Comparison of ENCODE assay signal across 16 mouse cellular contexts in the genomic region with DNA sequence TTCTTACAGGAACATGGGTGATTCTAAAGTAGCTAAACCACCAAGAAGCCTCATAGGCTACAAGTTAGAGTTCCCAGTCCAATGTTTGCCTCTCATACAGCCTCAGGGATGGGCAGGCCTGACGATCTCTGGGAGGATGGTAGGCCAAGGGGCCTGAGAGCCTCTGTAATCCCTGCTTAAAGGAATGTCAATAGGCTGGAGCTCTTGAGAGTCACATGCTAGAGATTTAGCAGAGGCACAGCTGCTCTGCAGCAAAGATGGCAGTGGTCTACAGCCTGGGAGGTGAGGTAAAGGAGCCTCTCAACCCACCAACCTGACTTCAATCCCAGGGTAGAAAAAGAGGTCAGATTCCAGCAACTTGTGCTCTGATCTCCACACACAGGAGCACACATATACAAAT.
"Had no signal": no experiment of that assay in that cellular context is flagged by ENCODE, and none has a peak within 500 bp of the region (broad histone marks: within the 10 kb centered on the region; RNA-seq: fewer than 3 reads in every experiment).

No protein-coding gene starts in this region.

- H3K4me1 ChIP-seq: limb, embryonic 15.5 days; neural tube, embryonic 12.5 days; neural tube, embryonic 15.5 days had no signal

- H3K27me3 ChIP-seq: limb, embryonic 15.5 days; neural tube, embryonic 12.5 days; neural tube, embryonic 15.5 days had no signal

- DNase-seq: kidney, adult 2 months; kidney, postnatal 25 days; layer of hippocampus, adult 9-11 months; liver, postnatal 0 days; lung, embryonic 14.5 days; thymus, adult 18-20 months; thymus, postnatal 36 days had no signal

- ATAC-seq: liver, postnatal 0 days; lung, postnatal 0 days had no signal

- H3K9ac ChIP-seq: limb, embryonic 15.5 days; liver, embryonic 14.5 days; liver, postnatal 0 days; lung, embryonic 14.5 days; neural tube, embryonic 12.5 days; neural tube, embryonic 15.5 days had no signal

- H3K4me3 ChIP-seq: layer of hippocampus, adult 2 months; limb, embryonic 15.5 days; neural tube, embryonic 12.5 days; neural tube, embryonic 15.5 days had no signal

- H3K4me2 ChIP-seq: limb, embryonic 15.5 days; liver, embryonic 11.5 days; lung, embryonic 14.5 days; neural tube, embryonic 12.5 days; neural tube, embryonic 15.5 days had no signal

- H3K27ac ChIP-seq: kidney, postnatal 0 days; layer of hippocampus, adult 2 months; limb, embryonic 15.5 days; liver, embryonic 14.5 days; macrophage; neural tube, embryonic 12.5 days; neural tube, embryonic 15.5 days had no signal

- H3K9me3 ChIP-seq: limb, embryonic 15.5 days; neural tube, embryonic 12.5 days; neural tube, embryonic 15.5 days had no signal

- H3K36me3 ChIP-seq: limb, embryonic 15.5 days; neural tube, embryonic 12.5 days; neural tube, embryonic 15.5 days had no signal
